Mouse (Mus musculus) lung, postnatal 0 days (tissue): ENCODE data around the gene Pax3.

Experiments used
- CTCF ChIP-seq: IDR thresholded peaks from 2 replicates; pipeline ENCODE4 v1.5.1; 2016; ENCODE audit warnings: antibody characterized with exemption, mild to moderate bottlenecking
- EP300 ChIP-seq: IDR thresholded peaks from 2 replicates; pipeline ENCODE4 v1.6.1; 2016; ENCODE audit warnings: antibody characterized with exemption, mild to moderate bottlenecking, control low read depth

GRCm38 (mm10) chr1:78202466-78203085 is 5.6 kb upstream of the Pax3 start:
- TF ChIP-seq EP300 = no peak
- no peak for TF ChIP-seq CTCF
